Mouse (Mus musculus) heart, embryonic 12.5 days (tissue): Measurements from ENCODE around the gene Fam129b. TPM values are rescaled to one million over a fixed set of nuclear protein-coding genes. Genes with fewer than 3 reads are reported as not detected.
A peak's percentile ranks its signal among the peaks of the same experiment; 100 is the strongest.

Experiments
- ATAC-seq: fragments of 200-750 bp; cut with Nextera tagmentation; 2 replicates; pipeline ENCODE4 v1.8.0; 2017; ENCODE audit warnings: moderate TSS enrichment, moderate library complexity; ENCODE audit not compliant: insufficient number of reproducible peaks, low FRiP score
- H3K27ac ChIP-seq: fragments of 300-500 bp; sonication (generic); 2 replicates; pipeline ENCODE4 v1.5.1; 2016; ENCODE audit warnings: mild to moderate bottlenecking, moderate library complexity; ENCODE audit not compliant: poor library complexity, severe bottlenecking
- H3K27me3 ChIP-seq: fragments of 300-500 bp; sonication (generic); replicated peaks from 2 replicates; pipeline ENCODE4 v1.6.1; 2016; ENCODE audit warnings: mild to moderate bottlenecking, moderate library complexity
- H3K36me3 ChIP-seq: fragments of 300-500 bp; sonication (generic); 2 replicates; pipeline ENCODE4 v1.6.1; 2016; ENCODE audit warnings: mild to moderate bottlenecking, moderate library complexity
- H3K4me1 ChIP-seq: fragments of 300-500 bp; sonication (generic); replicated peaks from 2 replicates; pipeline ENCODE4 v1.6.1; 2016; ENCODE audit warnings: mild to moderate bottlenecking
- H3K4me2 ChIP-seq: fragments of 300-500 bp; sonication (generic); 2 replicates; pipeline ENCODE4 v1.6.1; 2016; ENCODE audit warnings: mild to moderate bottlenecking, moderate library complexity
- H3K4me3 ChIP-seq: fragments of 300-500 bp; sonication (generic); 2 replicates; pipeline ENCODE4 v1.5.1; 2016; ENCODE audit warnings: mild to moderate bottlenecking
- H3K9ac ChIP-seq: fragments of 300-500 bp; sonication (generic); 2 replicates; pipeline ENCODE4 v1.6.1; 2016; ENCODE audit warnings: mild to moderate bottlenecking, moderate library complexity
- H3K9me3 ChIP-seq: fragments of 300-500 bp; sonication (generic); replicated peaks from 2 replicates; pipeline ENCODE4 v1.6.1; 2016; ENCODE audit warnings: mild to moderate bottlenecking, moderate library complexity
- WGBS: fragments of 180-500 bp; shearing (Covaris S2); methylation state at CpG from one replicate; pipeline ENCODE4 v1.1.7; 2016; 5-methylcytosine and 5-hydroxymethylcytosine counted together
- polyA plus RNA-seq: library from polyadenylated mRNA; unstranded; fragments of >200 nt; fragmentation: Nextera tagmentation; extraction: Ambion mirVana; gene quantifications from 2 replicates; pipeline ENCODE4 v1.2.1, GENCODE M21; 2016

Fam129b gene
- polyA plus RNA-seq, 1 experiment from 2014 or later, result 62.0 TPM

- Histone ChIP-seq H3K36me3 (no peaks in the 10 kb centered on the region), H3K27ac (no peak overlapping the region), H3K9me3 (no peaks in the 10 kb centered on the region), H3K4me1 (peaks cover 4% of the 10 kb centered on the region), H3K4me2 (no peak overlapping the region), H3K4me3 (no peak overlapping the region), H3K27me3 (no peaks in the 10 kb centered on the region), H3K9ac (no peak overlapping the region)
- no peak for ATAC-seq
- WGBS, result 85% methylated on average over 3 of the region's 3 CpGs
Measured at GRCm38 (mm10) chr2:32863317-32863716, 12.6 kb upstream of the Fam129b start.

DNA sequence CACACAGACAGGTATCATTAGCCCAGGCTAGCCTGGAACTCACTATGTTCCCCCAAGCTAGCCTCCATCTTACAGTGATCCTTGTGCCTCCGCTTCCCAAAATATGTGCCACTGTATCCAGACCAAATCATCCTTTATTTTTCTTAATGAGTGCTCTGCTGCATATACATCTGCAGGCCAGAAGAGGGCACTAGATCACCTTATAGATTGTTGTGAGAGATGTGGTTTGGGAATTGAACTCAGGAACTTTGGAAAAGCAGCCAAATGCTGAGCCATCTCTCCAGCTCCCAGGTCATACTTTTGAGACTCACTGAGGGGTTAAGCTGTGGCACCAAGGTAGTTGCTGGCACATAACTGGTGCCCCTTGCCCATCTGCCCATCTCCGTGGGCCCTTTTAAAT is 11.2 kb upstream of the Fam129b start:
- H3K27me3 ChIP-seq, result no peaks in the 10 kb centered on the region
- ATAC-seq, result no peak
- no peaks in the 10 kb centered on the region for H3K36me3 ChIP-seq
- WGBS, result 70% methylated on average over 2 of the region's 2 CpGs
- no peak overlapping the region for H3K9ac ChIP-seq
- no peak overlapping the region for H3K4me3 ChIP-seq
- H3K4me2 ChIP-seq, result no peak overlapping the region
- H3K27ac ChIP-seq, result no peak overlapping the region
- no peaks in the 10 kb centered on the region for H3K9me3 ChIP-seq
- peaks cover 16% of the 10 kb centered on the region for H3K4me1 ChIP-seq

- Histone ChIP-seq H3K4me2 (no peak overlapping the region), H3K9me3 (no peaks in the 10 kb centered on the region), H3K27me3 (no peaks in the 10 kb centered on the region), H3K4me3 (no peak overlapping the region), H3K27ac (no peak overlapping the region), H3K4me1 (peaks cover 22% of the 10 kb centered on the region), H3K36me3 (no peaks in the 10 kb centered on the region), H3K9ac (no peak overlapping the region)
- 61% methylated on average over 4 of the region's 4 CpGs for WGBS
- no peak for ATAC-seq
Measured at GRCm38 (mm10) chr2:32867354-32867753, 8.6 kb upstream of the Fam129b start.

DNA sequence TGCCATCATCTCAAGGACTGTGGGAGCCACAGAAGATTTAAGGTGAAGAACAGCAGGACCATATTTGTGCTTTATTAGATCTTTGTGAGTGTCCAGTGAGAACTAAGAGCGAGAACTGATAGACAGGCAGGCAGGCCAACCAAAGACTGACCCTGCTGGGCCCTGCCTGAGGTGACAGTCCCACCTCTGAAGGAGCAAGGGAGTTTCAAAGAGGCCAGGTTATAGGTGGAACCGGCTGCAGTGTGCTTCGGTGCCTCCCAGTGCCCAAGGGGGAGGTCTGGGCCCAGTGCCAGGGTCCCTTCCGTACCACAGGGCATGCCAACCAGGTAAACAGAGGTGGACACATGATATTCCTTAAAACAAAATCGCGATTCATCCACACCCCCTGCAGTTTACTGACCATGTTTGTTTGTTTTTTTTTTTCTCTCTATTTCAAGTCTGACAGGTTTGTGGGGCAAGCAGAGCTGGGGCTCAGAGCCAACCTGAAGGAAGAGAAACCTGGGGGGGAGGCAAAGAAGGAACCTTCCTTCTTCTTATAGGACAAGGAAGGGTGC is 6.1 kb upstream of the Fam129b start:
- Histone ChIP-seq H3K4me2 (no peak overlapping the region), H3K27ac (no peak overlapping the region; the same call in 1 of the 2 replicates), H3K4me3 (no peak overlapping the region), H3K9me3 (no peaks in the 10 kb centered on the region), H3K4me1 (peaks cover 35% of the 10 kb centered on the region), H3K27me3 (no peaks in the 10 kb centered on the region), H3K9ac (0 out of 2 replicates have a peak overlapping the region, but pooled peaks have one; percentile 26), H3K36me3 (no peaks in the 10 kb centered on the region)
- WGBS, result 49% methylated on average over 6 of the region's 6 CpGs
- ATAC-seq, result no peak

DNA sequence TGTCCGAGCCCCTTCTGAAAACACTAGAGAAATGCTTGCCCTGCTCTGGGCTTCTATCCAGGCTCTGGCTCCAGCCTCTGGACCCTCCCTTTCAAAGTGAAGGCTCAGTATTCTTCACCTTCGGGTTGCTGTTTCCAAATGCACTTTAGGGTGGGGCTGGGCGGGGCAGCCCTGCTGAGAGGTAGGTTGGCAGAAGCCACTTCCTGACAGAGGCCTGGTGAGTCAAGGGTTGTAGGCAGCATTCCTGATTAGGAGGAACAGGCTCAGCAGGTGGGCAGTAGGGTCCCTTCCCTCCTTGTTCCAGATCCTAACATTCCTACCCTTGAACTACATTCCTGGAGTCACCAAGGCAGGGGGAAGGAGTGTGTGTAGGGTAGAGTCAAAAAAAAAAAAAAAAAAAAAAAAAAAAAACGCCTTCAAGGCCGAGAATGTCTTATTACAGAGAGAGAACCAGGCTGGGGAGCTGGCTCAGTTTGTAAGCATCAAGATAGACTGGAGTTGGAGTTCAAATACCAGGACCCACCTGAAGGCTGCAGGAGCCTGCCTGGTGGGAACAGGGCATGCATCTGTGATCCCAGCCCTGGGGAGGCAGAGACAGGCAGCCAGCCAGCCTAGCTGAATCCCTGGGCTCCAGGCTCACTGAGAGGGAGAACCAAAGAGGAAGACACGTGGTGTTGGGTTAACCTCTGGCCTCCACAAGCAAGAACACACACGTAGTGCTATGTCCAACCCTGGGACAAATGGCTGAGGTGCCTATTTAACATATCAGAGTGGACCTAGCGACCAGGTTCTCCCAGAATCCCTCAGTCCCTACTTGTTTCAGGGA is 5.4 kb upstream of the Fam129b start:
- Histone ChIP-seq H3K27ac (no peak overlapping the region), H3K4me1 (peaks cover 39% of the 10 kb centered on the region), H3K9ac (no peak overlapping the region), H3K4me3 (no peak overlapping the region), H3K27me3 (no peaks in the 10 kb centered on the region), H3K4me2 (no peak overlapping the region), H3K9me3 (no peaks in the 10 kb centered on the region), H3K36me3 (no peaks in the 10 kb centered on the region)
- WGBS, result 49% methylated on average over 8 of the region's 8 CpGs
- ATAC-seq, result no peak

GRCm38 (mm10) chr2:32874070-32874469 is 1.8 kb upstream of the Fam129b start:
- WGBS, result 71% methylated on average over 3 of the region's 3 CpGs
- H3K4me1 ChIP-seq, result peaks cover 47% of the 10 kb centered on the region
- peak overlapping the region; percentile 81 for H3K4me2 ChIP-seq
- 0 out of 2 replicates have a peak overlapping the region, but pooled peaks have one; percentile 90 for H3K9ac ChIP-seq
- no peak for ATAC-seq
- no peaks in the 10 kb centered on the region for H3K9me3 ChIP-seq
- peak overlapping the region; percentile 92; the same call in 1 of the 2 replicates for H3K27ac ChIP-seq
- no peaks in the 10 kb centered on the region for H3K36me3 ChIP-seq
- H3K4me3 ChIP-seq, result no peak overlapping the region
- H3K27me3 ChIP-seq, result no peaks in the 10 kb centered on the region

DNA sequence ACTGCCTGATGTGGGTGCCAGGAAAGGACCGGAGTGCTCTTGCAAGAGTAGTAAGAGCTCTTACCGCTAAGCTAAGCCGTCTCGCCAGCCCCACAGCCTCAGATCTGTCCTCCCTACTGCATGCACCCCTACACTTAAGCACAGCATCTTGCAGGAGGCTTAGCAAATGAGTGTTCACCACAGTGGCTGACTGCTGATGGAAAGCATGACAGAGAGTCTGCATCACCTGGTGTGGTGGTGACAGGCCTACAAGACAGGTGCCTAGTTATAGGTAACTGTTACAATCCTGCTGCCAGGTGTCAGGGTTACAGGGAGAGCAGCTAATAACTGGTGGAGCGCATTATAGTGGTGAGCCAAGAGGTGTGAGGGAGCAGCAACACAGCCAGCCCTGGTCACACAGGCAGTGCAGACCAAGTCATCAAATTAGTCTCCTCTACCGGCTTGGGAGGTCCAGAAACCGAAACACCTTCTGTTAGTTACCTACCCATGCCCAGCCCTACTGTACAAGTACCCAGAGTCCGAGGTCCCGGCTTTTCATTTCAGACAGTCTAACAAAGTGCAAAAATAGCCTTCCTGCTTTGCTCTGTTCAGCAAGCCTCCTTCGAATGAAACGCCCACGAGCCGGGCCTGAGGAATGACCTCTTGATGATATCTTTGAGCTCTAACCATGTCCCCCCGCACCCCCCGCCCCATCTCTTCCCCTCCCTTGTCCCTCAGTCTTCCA is 801 bp upstream of the Fam129b start:
- Histone ChIP-seq H3K4me3 (peak overlapping the region; percentile 76), H3K4me2 (peak overlapping the region; percentile 81), H3K36me3 (no peaks in the 10 kb centered on the region), H3K4me1 (peaks cover 50% of the 10 kb centered on the region), H3K27ac (peak overlapping the region; percentile 92), H3K27me3 (no peaks in the 10 kb centered on the region), H3K9me3 (no peaks in the 10 kb centered on the region), H3K9ac (peak overlapping the region; percentile 90)
- 11% methylated on average over 15 of the region's 15 CpGs for WGBS
- ATAC-seq, result peak; percentile 9; the same call in 1 of the 2 replicates

GRCm38 (mm10) chr2:32876490-32877302 is 782 bp downstream of the Fam129b start:
- WGBS, result 2% methylated on average over 20 of the region's 20 CpGs
- no peak for ATAC-seq
- peak overlapping the region; percentile 81 for H3K4me2 ChIP-seq

DNA sequence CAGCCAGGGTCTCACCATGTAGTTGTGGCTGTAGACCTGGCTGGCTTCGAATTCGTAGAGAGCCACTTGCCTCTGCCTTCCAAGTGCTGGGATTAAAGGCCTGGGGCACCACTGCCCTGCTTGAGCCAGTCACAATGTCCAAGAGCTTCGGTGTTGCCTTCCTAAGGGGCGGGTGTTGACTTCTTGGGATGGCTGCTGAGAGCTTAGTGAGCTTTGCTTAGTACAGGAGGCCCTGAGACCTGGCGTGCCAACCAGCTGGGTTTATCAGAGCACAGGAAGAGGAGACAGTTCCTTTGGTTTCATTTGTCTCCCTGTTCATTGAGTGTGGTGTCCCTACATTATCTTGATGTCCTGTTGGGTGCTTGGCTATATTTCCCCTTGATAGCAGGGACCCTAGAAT is 1.4 kb downstream of the Fam129b start:
- H3K4me1 ChIP-seq, result peaks cover 69% of the 10 kb centered on the region
- H3K4me2 ChIP-seq, result peak overlapping the region; percentile 81
- WGBS, result 15% methylated on average over 5 of the region's 5 CpGs
- peak overlapping the region; percentile 92 for H3K27ac ChIP-seq
- H3K4me3 ChIP-seq, result peak overlapping the region; percentile 76
- no peaks in the 10 kb centered on the region for H3K9me3 ChIP-seq
- ATAC-seq, result no peak
- no peaks in the 10 kb centered on the region for H3K27me3 ChIP-seq
- peak overlapping the region; percentile 90 for H3K9ac ChIP-seq
- no peaks in the 10 kb centered on the region for H3K36me3 ChIP-seq

More at GRCm38 (mm10) chr2:32876490-32877302, 782 bp downstream of the Fam129b start:
- H3K4me3 ChIP-seq, result peak overlapping the region; percentile 76
- H3K36me3 ChIP-seq, result no peaks in the 10 kb centered on the region
- H3K27me3 ChIP-seq, result no peaks in the 10 kb centered on the region
- no peaks in the 10 kb centered on the region for H3K9me3 ChIP-seq
- peak overlapping the region; percentile 92 for H3K27ac ChIP-seq
- H3K4me1 ChIP-seq, result peaks cover 63% of the 10 kb centered on the region
- H3K9ac ChIP-seq, result peak overlapping the region; percentile 90

DNA sequence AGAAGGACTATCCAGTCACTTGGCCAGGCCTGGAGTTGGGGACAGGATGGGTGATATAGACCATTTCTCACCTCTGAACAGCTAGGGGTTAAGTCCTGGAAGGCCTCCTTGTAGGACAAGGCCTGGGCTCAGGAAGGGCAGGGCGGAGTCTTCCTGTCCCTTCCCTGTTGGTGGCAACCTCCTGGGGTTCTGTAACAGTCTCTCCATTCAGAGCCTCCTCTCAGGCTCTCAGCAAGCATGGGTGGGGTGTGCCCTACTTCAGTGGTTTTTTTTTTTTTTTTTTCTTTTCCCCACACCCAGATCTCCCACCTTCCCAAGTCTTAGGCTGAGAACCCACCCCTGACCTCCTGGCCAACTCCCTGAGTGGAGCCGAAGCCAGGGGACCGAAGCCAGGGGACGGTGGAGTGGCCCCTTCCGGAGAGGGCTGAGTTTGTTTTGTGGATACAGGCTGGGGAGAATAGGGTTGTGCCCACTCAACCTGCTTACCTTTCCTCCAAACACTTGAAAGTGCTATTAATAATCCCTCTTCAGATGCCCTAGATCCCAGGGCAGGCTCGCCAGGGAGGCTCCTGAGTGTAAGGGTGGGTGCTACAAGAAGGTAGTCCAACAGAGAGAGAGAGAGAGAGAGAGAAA is 2.0 kb downstream of the Fam129b start:
- no peaks in the 10 kb centered on the region for H3K9me3 ChIP-seq
- 32% methylated on average over 6 of the region's 6 CpGs for WGBS
- peak overlapping the region; percentile 90 for H3K9ac ChIP-seq
- H3K27me3 ChIP-seq, result no peaks in the 10 kb centered on the region
- H3K4me1 ChIP-seq, result peaks cover 75% of the 10 kb centered on the region
- H3K27ac ChIP-seq, result peak overlapping the region; percentile 92
- H3K4me2 ChIP-seq, result peak overlapping the region; percentile 81
- ATAC-seq, result no peak
- no peaks in the 10 kb centered on the region for H3K36me3 ChIP-seq
- peak overlapping the region; percentile 76 for H3K4me3 ChIP-seq
